Mouse (Mus musculus) C2C12 (cell line): ENCODE data around the gene Pigl. TPM values are rescaled to one million over a fixed set of nuclear protein-coding genes. Genes with fewer than 3 reads are reported as not detected.

ENCODE experiments used
- H3K27me3 ChIP-seq: one replicate; pipeline ENCODE4 v1.6.1; 2011; ENCODE audit not compliant: control insufficient read depth, insufficient read depth, insufficient read length
- H3K36me3 ChIP-seq: one replicate; pipeline ENCODE4 v1.6.1; 2011; ENCODE audit not compliant: control insufficient read depth, insufficient read depth
- H3K4me3 ChIP-seq: one replicate; pipeline ENCODE4 v1.5.1; 2011; ENCODE audit warnings: mild to moderate bottlenecking, control low read depth; ENCODE audit not compliant: poor library complexity, insufficient read depth, severe bottlenecking
- H3K79me2 ChIP-seq: one replicate; pipeline ENCODE4 v1.6.1; 2011; ENCODE audit not compliant: control insufficient read depth, insufficient read depth
- H3K79me3 ChIP-seq: one replicate; pipeline ENCODE4 v1.6.1; 2011; ENCODE audit warnings: low read depth, control low read depth
- H3ac ChIP-seq: one replicate; pipeline ENCODE3; 2011; ENCODE audit warnings: low read depth; ENCODE audit not compliant: control insufficient read depth, insufficient read length
- CEBPB ChIP-seq: IDR thresholded peaks from one replicate; pipeline ENCODE4 v1.6.1; 2011; ENCODE audit warnings: low read depth, mild to moderate bottlenecking, control low read depth, moderate library complexity
- CTCF ChIP-seq: IDR thresholded peaks from one replicate; pipeline ENCODE4 v1.5.1; 2011; ENCODE audit not compliant: control insufficient read depth, insufficient read depth, insufficient read length
- FOSL1 ChIP-seq: IDR thresholded peaks from one replicate; pipeline ENCODE4 v1.8.0; 2011; ENCODE audit warnings: mild to moderate bottlenecking, low read length; ENCODE audit not compliant: poor library complexity, insufficient read depth, severe bottlenecking
- MAX ChIP-seq: IDR thresholded peaks from one replicate; pipeline ENCODE4 v1.6.1; 2011; ENCODE audit warnings: mild to moderate bottlenecking, control low read depth
- MYOD1 ChIP-seq: IDR thresholded peaks from one replicate; pipeline ENCODE4 v1.6.1; 2011; ENCODE audit warnings: low read depth; ENCODE audit not compliant: control insufficient read depth, insufficient read length
- MYOG ChIP-seq: IDR thresholded peaks from one replicate; pipeline ENCODE4 v1.6.1; 2011; ENCODE audit not compliant: control insufficient read depth, insufficient read length; ENCODE audit errors: extremely low read depth
- USF1 ChIP-seq: IDR thresholded peaks from one replicate; pipeline ENCODE4 v1.6.1; 2011; ENCODE audit warnings: low read depth, mild to moderate bottlenecking, control low read depth, moderate library complexity
- long read RNA-seq, 2 experiments: library from polyadenylated mRNA; unstranded; transcript quantifications; one replicate each; pipeline ENCODE4 v2.0.0; 2019 to 2020
- polyA plus RNA-seq: library from polyadenylated mRNA; unstranded; fragments of >200 nt; fragmentation: generic; extraction: Trizol; gene quantifications from one replicate; pipeline ENCODE4 v1.2.1, GENCODE M21; 2012; ENCODE audit warnings: missing spikeins

The Pigl gene
- 4.5 TPM for polyA plus RNA-seq
- long read RNA-seq, experiment 1, transcript Pigl-201 (7 exons, 2,174 nt): major isoform, 5 of 7 reads
- long read RNA-seq, experiment 1, partial matches to known transcripts: 0 of 7 reads
- long read RNA-seq, experiment 1, other reads (novel, unspliced or antisense): 2 of 7 reads
- long read RNA-seq, experiment 2, transcript Pigl-201 (7 exons, 2,174 nt): major isoform, 22 of 31 reads
- long read RNA-seq, experiment 2, partial matches to known transcripts: 0 of 31 reads
- long read RNA-seq, experiment 2, other reads (novel, unspliced or antisense): 9 of 31 reads

DNA sequence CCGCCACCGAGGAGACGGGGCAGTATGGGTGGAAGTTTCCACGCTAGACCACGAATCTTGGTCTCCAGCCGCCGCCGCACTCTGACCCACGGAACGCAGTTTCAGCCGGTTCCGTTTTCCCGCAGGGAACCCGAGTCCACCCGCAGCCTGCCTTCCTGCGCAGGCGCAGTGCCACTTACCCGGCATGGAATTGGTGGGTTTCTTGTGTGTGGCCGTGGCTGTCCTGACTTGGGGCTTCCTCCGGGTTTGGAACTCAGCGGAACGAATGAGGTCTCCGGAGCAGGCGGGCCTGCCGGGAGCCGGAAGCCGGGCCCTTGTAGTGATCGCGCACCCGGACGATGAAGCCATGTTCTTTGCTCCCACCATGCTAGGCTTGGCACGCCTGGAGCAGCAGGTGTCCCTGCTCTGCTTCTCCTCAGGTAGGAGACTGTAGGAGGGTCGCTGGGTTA, at the start of gene Pigl, which contains the start of gene Ncor1:
Gene Pigl (plus strand): TSS at position 185 of the 449 bp plus-strand sequence.
Gene Ncor1 (minus strand): TSS at position 266 of the 449 bp plus-strand sequence.
- Histone ChIP-seq H3K79me2 (peaks cover 72% of the 10 kb centered on the region), H3ac (peak within 1 kb of the TSS; percentile 96), H3K4me3 (peak within 1 kb of the TSS; percentile 98), H3K79me3 (peaks cover 55% of the 10 kb centered on the region), H3K36me3 (peaks cover 6% of the 10 kb centered on the region), H3K27me3 (no peaks in the 10 kb centered on the region)
- TF ChIP-seq USF1 (no peak), MYOG (no peak), CTCF (no peak), MYOD1 (no peak), CEBPB (no peak), MAX (peak; percentile 30)

DNA sequence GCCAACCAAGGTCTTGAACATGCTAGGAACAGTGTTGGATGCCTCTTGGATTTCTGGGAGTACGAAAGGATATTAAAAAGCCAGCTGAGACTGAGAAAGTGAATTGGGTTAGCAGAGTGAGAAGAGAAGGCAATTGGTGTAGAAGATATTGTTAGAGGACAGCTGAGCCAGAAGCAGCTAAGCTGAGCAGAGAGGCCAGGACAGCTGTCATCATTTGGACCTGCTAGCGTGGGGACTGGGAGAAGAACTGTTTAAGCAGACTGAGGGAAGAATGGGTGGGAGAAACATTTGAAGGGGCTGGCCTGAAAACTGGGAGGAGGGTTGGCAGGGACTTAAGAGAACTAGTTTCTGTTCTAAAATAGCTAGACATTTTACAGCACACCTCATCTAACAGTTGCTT, 49.4 kb upstream of the Pigl start:
- no peaks in the 10 kb centered on the region for H3K79me2 ChIP-seq
- no peaks in the 10 kb centered on the region for H3K27me3 ChIP-seq
- TF ChIP-seq MYOG (no peak), USF1 (no peak), CTCF (no peak), MAX (no peak), FOSL1 (no peak), MYOD1 (no peak), CEBPB (no peak)
- peaks cover 66% of the 10 kb centered on the region for H3K36me3 ChIP-seq
- no peak overlapping the region for H3K4me3 ChIP-seq
- H3K79me3 ChIP-seq: peaks cover 4% of the 10 kb centered on the region
- no peak overlapping the region for H3ac ChIP-seq

DNA sequence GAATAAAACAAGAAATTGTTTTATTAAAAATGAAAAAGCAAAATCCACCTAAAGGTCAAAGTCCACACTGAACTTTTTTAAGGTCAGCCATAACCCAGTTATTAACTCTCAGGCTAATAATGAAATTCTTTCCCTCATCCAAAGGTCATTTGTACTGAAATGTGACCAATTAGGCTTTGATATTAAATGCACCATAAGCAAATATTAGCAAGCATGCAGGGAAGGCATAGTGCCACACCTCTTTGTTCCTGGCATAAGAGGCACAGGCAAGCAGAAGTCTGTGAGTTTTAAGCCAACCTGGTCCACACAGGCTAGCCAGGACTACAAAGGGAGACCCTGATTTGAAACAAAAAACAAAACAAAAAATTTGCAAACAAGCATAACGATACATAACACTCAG, 48.6 kb upstream of the Pigl start:
- TF ChIP-seq MYOD1: no peak
- TF ChIP-seq CEBPB: no peak
- no peak for TF ChIP-seq USF1
- no peak for TF ChIP-seq FOSL1
- no peak for TF ChIP-seq MAX
- TF ChIP-seq MYOG: no peak
- no peak for TF ChIP-seq CTCF
- Histone ChIP-seq H3ac (no peak overlapping the region), H3K79me3 (peaks cover 4% of the 10 kb centered on the region), H3K79me2 (no peaks in the 10 kb centered on the region), H3K27me3 (no peaks in the 10 kb centered on the region), H3K4me3 (no peak overlapping the region), H3K36me3 (peaks cover 67% of the 10 kb centered on the region)

DNA sequence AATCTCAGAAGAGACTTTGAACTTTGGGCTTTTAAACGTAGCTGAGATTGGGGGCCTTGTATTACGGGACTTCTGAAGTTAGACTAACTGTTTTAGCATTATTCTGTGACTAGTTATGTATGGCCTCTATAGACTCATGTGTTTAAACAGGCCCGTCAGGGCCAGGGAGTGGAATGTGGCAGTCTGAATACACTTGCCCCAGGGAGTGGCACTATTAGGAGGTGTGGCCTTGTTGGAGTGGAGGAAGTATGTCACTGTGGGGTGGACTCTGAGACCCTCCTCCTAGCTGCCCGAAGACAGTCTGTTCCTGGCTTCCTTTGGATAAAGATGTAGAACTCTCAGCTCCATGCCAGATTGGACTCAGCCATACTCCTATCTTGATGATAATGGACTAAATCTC, 43.2 kb upstream of the Pigl start:
- no peaks in the 10 kb centered on the region for H3K27me3 ChIP-seq
- peaks cover 75% of the 10 kb centered on the region for H3K36me3 ChIP-seq
- no peak overlapping the region for H3ac ChIP-seq
- TF ChIP-seq CTCF: no peak
- TF ChIP-seq USF1: no peak
- TF ChIP-seq FOSL1: no peak
- TF ChIP-seq MYOD1: no peak
- TF ChIP-seq MYOG: no peak
- no peak for TF ChIP-seq MAX
- TF ChIP-seq CEBPB: no peak
- no peak overlapping the region for H3K4me3 ChIP-seq
- H3K79me2 ChIP-seq: no peaks in the 10 kb centered on the region
- peaks cover 6% of the 10 kb centered on the region for H3K79me3 ChIP-seq

DNA sequence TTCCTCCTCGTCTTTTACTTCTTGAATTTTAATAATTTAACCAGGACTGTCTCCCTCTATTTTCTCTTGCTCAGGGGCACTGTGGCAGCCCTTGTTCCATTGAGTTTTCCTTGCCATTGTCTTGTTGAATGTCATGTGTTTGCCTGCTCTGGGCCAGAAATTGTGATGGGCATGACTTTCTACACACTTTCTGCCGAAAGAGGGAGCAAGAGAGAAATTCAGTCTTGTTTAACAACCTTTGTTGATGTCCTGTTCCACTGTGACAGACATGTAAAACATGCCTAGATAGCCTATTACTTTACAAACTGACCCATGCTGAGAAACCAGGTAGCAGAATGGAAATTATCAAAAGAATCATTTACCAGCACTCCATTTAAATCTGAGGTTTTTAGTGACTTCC, 33.7 kb upstream of the Pigl start:
- Histone ChIP-seq H3K79me3 (peaks cover 16% of the 10 kb centered on the region), H3K4me3 (no peak overlapping the region), H3K36me3 (peaks cover 59% of the 10 kb centered on the region), H3ac (no peak overlapping the region), H3K27me3 (no peaks in the 10 kb centered on the region), H3K79me2 (peaks cover 47% of the 10 kb centered on the region)
- TF ChIP-seq MYOG: no peak
- no peak for TF ChIP-seq FOSL1
- TF ChIP-seq MYOD1: no peak
- no peak for TF ChIP-seq CTCF
- TF ChIP-seq USF1: no peak
- TF ChIP-seq MAX: no peak
- TF ChIP-seq CEBPB: no peak
